Mouse (Mus musculus) embryo, embryonic 10 days (tissue): ENCODE measurements at regions not wholly inside any gene's neighbourhood (a gene's known extent, or its start where the extent isn't known, plus 50 kb on each side); places are given as distances from the start of the nearest gene placed in this dataset.

Experiments used
- DNase-seq: peaks from one replicate; pipeline ENCODE4 v3.0.0-alpha.2; 2015; ENCODE audit warnings: low spot score

- peak; percentile 40 for DNase-seq
Observed at GRCm38 (mm10) chr10:38875667-38876245, 54.2 kb upstream of the Rfpl4b start.

GRCm38 (mm10) chr10:38879271-38879670 is 57.7 kb upstream of the Rfpl4b start:
- DNase-seq, result no peak

GRCm38 (mm10) chr10:38880642-38881187 is 59.1 kb upstream of the Rfpl4b start:
- no peak for DNase-seq

- no peak for DNase-seq
Observed at GRCm38 (mm10) chr10:38882154-38882553, 60.6 kb upstream of the Rfpl4b start.

GRCm38 (mm10) chr10:38883816-38884599 is 62.4 kb upstream of the Rfpl4b start:
- DNase-seq, result no peak

- no peak for DNase-seq
Observed at GRCm38 (mm10) chr10:38884641-38885040, 63.1 kb upstream of the Rfpl4b start.

- DNase-seq, result no peak
Observed at GRCm38 (mm10) chr10:38886441-38886840, 64.9 kb upstream of the Rfpl4b start.

GRCm38 (mm10) chr10:38887896-38888295 is 66.3 kb upstream of the Rfpl4b start:
- DNase-seq, result no peak

- no peak for DNase-seq
Observed at GRCm38 (mm10) chr10:38894706-38895105, 70.6 kb upstream of the Lama4 start.

GRCm38 (mm10) chr10:38895656-38896055 is 69.7 kb upstream of the Lama4 start:
- DNase-seq, result no peak

- no peak for DNase-seq
Observed at GRCm38 (mm10) chr10:38897573-38897972, 67.7 kb upstream of the Lama4 start.

GRCm38 (mm10) chr10:38906121-38906520 is 59.2 kb upstream of the Lama4 start:
- DNase-seq, result peak; percentile 51

GRCm38 (mm10) chr10:38907835-38908234 is 57.5 kb upstream of the Lama4 start:
- no peak for DNase-seq

GRCm38 (mm10) chr10:38908277-38908676 is 57.0 kb upstream of the Lama4 start:
- no peak for DNase-seq

GRCm38 (mm10) chr10:38909152-38909732 is 56.1 kb upstream of the Lama4 start:
- DNase-seq, result no peak

GRCm38 (mm10) chr10:38909843-38910242 is 55.5 kb upstream of the Lama4 start:
- DNase-seq, result no peak

- no peak for DNase-seq
Observed at GRCm38 (mm10) chr10:38913013-38913412, 52.3 kb upstream of the Lama4 start.
